Mouse (Mus musculus) ES-E14 (cell line): ENCODE data around the gene Hdac10. TPM values are rescaled to one million over a fixed set of nuclear protein-coding genes. Genes with fewer than 3 reads are reported as not detected.

Source experiments
- DNase-seq: peaks from one replicate; pipeline ENCODE4 v3.0.0-alpha.2; 2013; ENCODE audit warnings: low read depth, low spot score
- H3K27ac ChIP-seq: 2 replicates; pipeline ENCODE4 v1.5.1; 2012; ENCODE audit warnings: low read depth, mild to moderate bottlenecking, low read length, moderate library complexity, mixed read lengths; ENCODE audit not compliant: poor library complexity, insufficient read depth, severe bottlenecking
- H3K36me3 ChIP-seq: 2 replicates; pipeline ENCODE4 v1.6.1; 2012; ENCODE audit warnings: mild to moderate bottlenecking, low read length, moderate library complexity, mixed read lengths; ENCODE audit not compliant: control insufficient read depth, poor library complexity, insufficient read depth, severe bottlenecking
- H3K4me1 ChIP-seq, 2 experiments: fragments of 150-350 bp in 1 of 2; sonication (generic) in 1 of 2; 2 replicates each; pipeline ENCODE4 v1.6.1; 2012; ENCODE audit warnings: low read length in 2 of 2, mild to moderate bottlenecking in 1 of 2, mixed read lengths in 1 of 2; ENCODE audit not compliant: control insufficient read depth in 2 of 2, insufficient read depth in 2 of 2, poor library complexity in 1 of 2
- H3K4me3 ChIP-seq, 2 experiments: fragments of 150-350 bp in 1 of 2; sonication (generic) in 1 of 2; 2 replicates each; pipeline ENCODE4 v1.5.1; 2012; ENCODE audit warnings: low read length in 2 of 2, low read depth in 1 of 2, mild to moderate bottlenecking in 1 of 2, mixed read lengths in 1 of 2; ENCODE audit not compliant: insufficient read depth in 1 of 2, poor library complexity in 1 of 2, severe bottlenecking in 1 of 2
- H3K9ac ChIP-seq: 2 replicates; pipeline ENCODE4 v1.6.1; 2012; ENCODE audit warnings: low read depth, mild to moderate bottlenecking, low read length, mixed read lengths; ENCODE audit not compliant: poor library complexity, insufficient read depth, severe bottlenecking
- H3K9me3 ChIP-seq: fragments of 150-350 bp; sonication (generic); 2 replicates; pipeline ENCODE4 v1.6.1; 2012; ENCODE audit warnings: low read depth, mild to moderate bottlenecking, low read length; ENCODE audit not compliant: control insufficient read depth, insufficient read depth
- CHD2 ChIP-seq: IDR thresholded peaks from 2 replicates; pipeline ENCODE4 v1.6.1; 2014; ENCODE audit warnings: mild to moderate bottlenecking, low read depth, low read length, inconsistent platforms
- HCFC1 ChIP-seq: IDR thresholded peaks from 2 replicates; pipeline ENCODE4 v1.6.1; 2012; ENCODE audit warnings: low read length, inconsistent platforms, borderline replicate concordance; ENCODE audit not compliant: insufficient read depth
- MAFK ChIP-seq: IDR thresholded peaks from 2 replicates; pipeline ENCODE4 v1.6.1; 2014; ENCODE audit warnings: mild to moderate bottlenecking, low read depth, low read length, inconsistent platforms; ENCODE audit not compliant: insufficient read depth
- ZC3H11A ChIP-seq: IDR thresholded peaks from 2 replicates; pipeline ENCODE4 v1.6.1; 2012; ENCODE audit warnings: low read depth, mild to moderate bottlenecking, inconsistent platforms, low read length, borderline replicate concordance
- ZNF384 ChIP-seq: IDR thresholded peaks from 2 replicates; pipeline ENCODE4 v1.6.1; 2012; ENCODE audit warnings: low read depth, low read length, inconsistent platforms
- in situ Hi-C, 2 experiments: fragments of 600-800 bp; cut with MboI; formaldehyde crosslinking; loops; one replicate each; pipeline ENCODE4 v1.15.1; 2025; ENCODE audit warnings: low sequenced_read_pairs in 2 of 2, inconsistent platforms in 1 of 2; ENCODE audit not compliant: unreplicated experiment in 2 of 2
- total RNA-seq: library from RNA; depleted of rRNA; stranded (reverse); fragments of 300-350 nt; gene quantifications from 2 replicates; pipeline ENCODE4 v1.2.3, GENCODE M21; 2012

Hdac10 gene
- total RNA-seq, 1 experiment = 7.4 TPM

DNA sequence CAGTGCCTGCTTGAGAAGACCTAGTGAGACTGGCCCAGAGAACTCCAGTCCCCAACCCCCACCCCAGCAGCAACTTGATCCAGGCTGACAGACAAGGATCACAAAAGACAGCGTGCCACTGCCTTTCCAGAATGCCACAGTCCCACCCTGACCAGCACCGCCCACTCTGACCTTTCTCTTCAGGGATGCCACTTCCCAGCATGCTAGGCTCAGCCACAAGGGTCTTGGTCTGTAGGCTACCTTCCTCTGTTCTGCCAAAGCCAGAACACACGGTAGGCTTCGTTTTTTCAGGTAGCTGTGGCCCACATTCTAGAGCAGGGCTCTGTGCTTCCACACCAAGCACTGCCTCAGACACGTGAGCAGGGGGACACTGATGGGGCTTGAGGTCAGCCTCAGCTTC is 25.9 kb downstream of the Hdac10 start:
- Histone ChIP-seq H3K27ac (no peak overlapping the region), H3K36me3 (peaks cover 73% of the 10 kb centered on the region), H3K4me3 (no peak overlapping the region), H3K4me1 (no peaks in the 10 kb centered on the region), H3K9me3 (no peaks in the 10 kb centered on the region), H3K9ac (no peak overlapping the region)
- TF ChIP-seq ZC3H11A (no peak), ZNF384 (no peak), HCFC1 (no peak), MAFK (no peak), CHD2 (no peak)
- in situ Hi-C loops = no loop called here
- no peak for DNase-seq

DNA sequence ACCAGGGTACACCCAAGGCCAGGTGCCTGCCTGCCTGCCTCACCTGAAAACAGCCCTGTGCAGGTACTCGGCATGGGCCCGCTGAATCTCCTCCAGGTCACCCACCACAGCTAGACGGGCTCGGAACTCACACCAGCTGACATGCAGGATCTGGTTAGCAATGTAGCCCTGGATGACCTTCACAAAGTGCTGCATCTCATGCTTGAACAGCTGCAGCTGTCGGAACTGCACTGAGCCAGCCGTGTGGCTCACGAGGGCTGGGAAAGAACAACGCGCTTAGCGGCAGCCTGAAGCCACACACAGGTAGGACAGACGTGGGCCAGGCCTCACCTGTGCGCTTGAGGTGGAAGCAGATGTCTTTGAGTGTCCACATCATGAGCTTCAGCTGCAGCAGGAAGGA is 27.7 kb downstream of the Hdac10 start:
- in situ Hi-C loops = no loop called here
- no peaks in the 10 kb centered on the region for H3K9me3 ChIP-seq
- no peaks in the 10 kb centered on the region for H3K4me1 ChIP-seq
- peaks cover 61% of the 10 kb centered on the region for H3K36me3 ChIP-seq
- H3K27ac ChIP-seq = no peak overlapping the region
- no peak overlapping the region for H3K9ac ChIP-seq
- DNase-seq = no peak
- H3K4me3 ChIP-seq = no peak overlapping the region
- TF ChIP-seq HCFC1 = no peak
- TF ChIP-seq ZC3H11A = no peak
- TF ChIP-seq MAFK = no peak
- TF ChIP-seq ZNF384 = no peak
- TF ChIP-seq CHD2 = no peak

- in situ Hi-C loops = no loop called here
- H3K27ac ChIP-seq = no peak overlapping the region
- H3K4me3 ChIP-seq = no peak overlapping the region
- H3K9ac ChIP-seq = no peak overlapping the region
- H3K9me3 ChIP-seq = no peaks in the 10 kb centered on the region
- TF ChIP-seq HCFC1 (no peak), ZC3H11A (no peak), MAFK (no peak), ZNF384 (no peak), CHD2 (no peak)
- peaks cover 50% of the 10 kb centered on the region for H3K36me3 ChIP-seq
- DNase-seq = no peak
- H3K4me1 ChIP-seq = no peaks in the 10 kb centered on the region
Measured at GRCm38 (mm10) chr15:89098616-89099015, 29.9 kb downstream of the Hdac10 start.

- no peaks in the 10 kb centered on the region for H3K9me3 ChIP-seq
- no peak overlapping the region for H3K4me3 ChIP-seq
- no peak overlapping the region for H3K9ac ChIP-seq
- H3K27ac ChIP-seq = no peak overlapping the region
- DNase-seq = no peak
- peaks cover 39% of the 10 kb centered on the region for H3K36me3 ChIP-seq
- no peaks in the 10 kb centered on the region for H3K4me1 ChIP-seq
- TF ChIP-seq CHD2 (no peak), HCFC1 (no peak), ZC3H11A (no peak), MAFK (no peak), ZNF384 (no peak)
- in situ Hi-C loops = no loop called here
Measured at GRCm38 (mm10) chr15:89097450-89097849, 31.1 kb downstream of the Hdac10 start.

DNA sequence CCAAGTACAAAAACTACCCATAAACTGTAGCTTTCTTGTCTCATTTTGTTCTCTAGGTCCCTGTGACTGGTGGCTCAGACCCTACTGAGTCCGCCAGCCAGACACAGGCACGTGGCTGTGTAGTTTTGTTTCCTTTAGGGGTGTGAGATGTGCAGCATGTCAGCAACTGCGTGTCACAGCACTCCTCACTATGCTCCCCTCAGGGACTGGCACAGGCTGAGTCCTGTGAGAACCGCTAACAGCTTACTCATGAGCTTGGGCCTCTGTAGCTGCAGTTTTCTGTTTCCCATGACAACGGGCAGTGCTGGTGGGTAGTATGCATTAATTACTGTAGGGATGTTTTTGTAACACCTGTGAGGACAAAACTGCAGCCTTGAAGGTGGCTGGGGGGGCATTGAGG is 36.3 kb downstream of the Hdac10 start:
- Histone ChIP-seq H3K36me3 (peaks cover 5% of the 10 kb centered on the region; the same call in 1 of the 2 replicates), H3K9ac (no peak overlapping the region), H3K27ac (no peak overlapping the region), H3K9me3 (no peaks in the 10 kb centered on the region), H3K4me1 (peaks cover 2 to 3% of the 10 kb centered on the region in 2 experiments; a peak in 1 of 4 replicates), H3K4me3 (no peak overlapping the region)
- TF ChIP-seq CHD2 (no peak), ZC3H11A (no peak), MAFK (no peak), HCFC1 (no peak), ZNF384 (no peak)
- in situ Hi-C loops = no loop called here
- no peak for DNase-seq
